Comparison of ENCODE assay signal across 11 mouse cellular contexts in the genomic region with DNA sequence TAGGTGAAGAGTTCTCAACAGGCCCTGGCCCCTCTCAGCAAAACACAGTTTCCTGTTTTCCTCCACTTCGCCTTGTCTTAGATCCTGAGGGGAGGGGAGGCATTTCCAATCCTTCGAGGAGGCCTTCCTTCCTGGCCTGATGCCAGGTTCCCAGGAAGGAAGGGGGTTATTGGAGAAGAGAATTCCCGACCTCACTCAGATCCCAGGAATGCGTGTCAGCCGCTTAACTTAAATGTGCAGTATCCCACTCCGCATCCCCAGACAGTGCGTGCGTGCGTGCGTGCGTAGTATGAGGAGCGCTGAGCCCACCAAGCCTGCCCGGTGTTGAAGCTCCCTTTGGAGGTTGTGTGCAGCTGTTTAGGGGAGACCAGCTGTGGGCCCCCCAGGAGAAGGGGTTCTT. TPM values are rescaled to one million over a fixed set of nuclear protein-coding genes. Genes with fewer than 3 reads are reported as not detected.
A peak's percentile ranks its signal among the peaks of the same experiment; 100 is the strongest.
DNase-seq lines count a peak whose midpoint lies in the region; ATAC-seq lines count a peak whose summit lies in the region.
"Had no signal": no experiment of that assay in that cellular context is flagged by ENCODE, and none has a peak within 500 bp of the region (broad histone marks: within the 10 kb centered on the region; RNA-seq: fewer than 3 reads in every experiment).

No protein-coding gene starts in this region.

- DNase-seq in hindbrain, embryonic 11.5 days (ENCODE audit: low spot score), result peak; percentile 24
- no peak for DNase-seq in midbrain, embryonic 10.5 days (ENCODE audit: low spot score)
- DNase-seq in Muller cell, postnatal 12 days (ENCODE audit: inconsistent ontology term), result no peak
- DNase-seq: thymus, adult 2 months had no signal

- 0 out of 2 replicates have a peak, but pooled peaks cover 2% of the 10 kb centered on the region for H3K4me1 ChIP-seq in hindbrain, embryonic 11.5 days (replicated peaks; ENCODE audit: control insufficient read depth, insufficient read depth, low read length)
- H3K4me1 ChIP-seq in hindbrain, embryonic 16.5 days (ENCODE audit: control insufficient read depth, insufficient read depth, low read depth, low read length), result peaks cover 16% of the 10 kb centered on the region
- peaks cover 19% of the 10 kb centered on the region for H3K4me1 ChIP-seq in midbrain, embryonic 12.5 days
- H3K4me1 ChIP-seq in midbrain, embryonic 10.5 days, result peaks cover 16% of the 10 kb centered on the region
- H3K4me1 ChIP-seq in embryonic facial prominence, embryonic 12.5 days, result peaks cover 28% of the 10 kb centered on the region
- H3K4me1 ChIP-seq in limb, embryonic 15.5 days, result peaks cover 23% of the 10 kb centered on the region

- no peak overlapping the region for H3K9ac ChIP-seq in hindbrain, embryonic 11.5 days (ENCODE audit: low read depth, low read length)
- no peak overlapping the region for H3K9ac ChIP-seq in hindbrain, embryonic 16.5 days (ENCODE audit: low read depth, low read length)
- no peak overlapping the region for H3K9ac ChIP-seq in midbrain, embryonic 12.5 days (replicated peaks)
- no peak overlapping the region for H3K9ac ChIP-seq in embryonic facial prominence, embryonic 12.5 days
- H3K9ac ChIP-seq in limb, embryonic 15.5 days, result no peak overlapping the region

- no peak overlapping the region for H3K4me2 ChIP-seq in hindbrain, embryonic 11.5 days (replicated peaks; ENCODE audit: low read depth, low read length)
- H3K4me2 ChIP-seq in hindbrain, embryonic 16.5 days (ENCODE audit: low read length), result no peak overlapping the region
- H3K4me2 ChIP-seq in midbrain, embryonic 12.5 days (replicated peaks), result no peak overlapping the region
- H3K4me2 ChIP-seq in embryonic facial prominence, embryonic 12.5 days (replicated peaks), result 0 out of 2 replicates have a peak overlapping the region, but pooled peaks have one; percentile 1
- H3K4me2 ChIP-seq in limb, embryonic 15.5 days, result no peak overlapping the region

- no peak overlapping the region for H3K27ac ChIP-seq in hindbrain, embryonic 11.5 days (ENCODE audit: low read depth, low read length)
- H3K27ac ChIP-seq in hindbrain, embryonic 16.5 days (ENCODE audit: low read depth, low read length), result no peak overlapping the region
- H3K27ac ChIP-seq in midbrain, embryonic 12.5 days (replicated peaks), result 0 out of 2 replicates have a peak overlapping the region, but pooled peaks have one; percentile 20
- H3K27ac ChIP-seq in midbrain, embryonic 10.5 days (replicated peaks), result no peak overlapping the region
- peak overlapping the region; percentile 37; the same call in 1 of the 2 replicates for H3K27ac ChIP-seq in embryonic facial prominence, embryonic 12.5 days
- H3K27ac ChIP-seq in limb, embryonic 15.5 days, result 0 out of 2 replicates have a peak overlapping the region, but pooled peaks have one; percentile 38
- H3K27ac ChIP-seq: macrophage had no signal

- H3K9me3 ChIP-seq in hindbrain, embryonic 11.5 days (ENCODE audit: control insufficient read depth, low read length), result no peaks in the 10 kb centered on the region
- H3K9me3 ChIP-seq in hindbrain, embryonic 16.5 days (ENCODE audit: control insufficient read depth, low read length), result no peaks in the 10 kb centered on the region
- no peaks in the 10 kb centered on the region for H3K9me3 ChIP-seq in midbrain, embryonic 12.5 days
- no peaks in the 10 kb centered on the region for H3K9me3 ChIP-seq in midbrain, embryonic 10.5 days (replicated peaks)
- no peaks in the 10 kb centered on the region for H3K9me3 ChIP-seq in embryonic facial prominence, embryonic 12.5 days
- no peaks in the 10 kb centered on the region for H3K9me3 ChIP-seq in limb, embryonic 15.5 days

- no peak for ATAC-seq in hindbrain, embryonic 11.5 days (ENCODE audit: low FRiP score)
- no peak for ATAC-seq in hindbrain, embryonic 16.5 days
- 0 out of 2 replicates have a peak, but pooled peaks have one; percentile 44 for ATAC-seq in midbrain, embryonic 12.5 days (ENCODE audit: low FRiP score, low read depth)
- peak; percentile 65; the same call in 1 of the 2 replicates for ATAC-seq in embryonic facial prominence, embryonic 12.5 days (ENCODE audit: insufficient number of reproducible peaks, insufficient read depth, low FRiP score, low TSS enrichment)
- ATAC-seq in limb, embryonic 15.5 days (ENCODE audit: insufficient number of reproducible peaks, low FRiP score, low TSS enrichment, low read depth), result no peak

- WGBS in hindbrain, embryonic 11.5 days, result 75% methylated on average over 13 of the region's 13 CpGs
- 43% methylated on average over 13 of the region's 13 CpGs for WGBS in hindbrain, embryonic 16.5 days
- 77% methylated on average over 13 of the region's 13 CpGs for WGBS in midbrain, embryonic 12.5 days
- 87% methylated on average over 13 of the region's 13 CpGs for WGBS in midbrain, embryonic 10.5 days
- 49% methylated on average over 13 of the region's 13 CpGs for WGBS in embryonic facial prominence, embryonic 12.5 days
- 48% methylated on average over 13 of the region's 13 CpGs for WGBS in limb, embryonic 15.5 days

- H3K27me3 ChIP-seq in hindbrain, embryonic 11.5 days (ENCODE audit: control insufficient read depth, insufficient read depth, low read length), result no peaks in the 10 kb centered on the region
- H3K27me3 ChIP-seq in hindbrain, embryonic 16.5 days (replicated peaks; ENCODE audit: control insufficient read depth, insufficient read depth, low read length), result no peaks in the 10 kb centered on the region
- H3K27me3 ChIP-seq in midbrain, embryonic 12.5 days, result no peaks in the 10 kb centered on the region
- H3K27me3 ChIP-seq in midbrain, embryonic 10.5 days (ENCODE audit: low read depth, poor library complexity, severe bottlenecking), result no peaks in the 10 kb centered on the region
- H3K27me3 ChIP-seq in embryonic facial prominence, embryonic 12.5 days, result no peaks in the 10 kb centered on the region
- no peaks in the 10 kb centered on the region for H3K27me3 ChIP-seq in limb, embryonic 15.5 days
- H3K27me3 ChIP-seq: Patski had no signal

- H3K4me3 ChIP-seq in hindbrain, embryonic 11.5 days (ENCODE audit: low read depth, low read length), result no peak overlapping the region
- no peak overlapping the region for H3K4me3 ChIP-seq in hindbrain, embryonic 16.5 days (ENCODE audit: low read length)
- H3K4me3 ChIP-seq in midbrain, embryonic 12.5 days, result no peak overlapping the region
- no peak overlapping the region for H3K4me3 ChIP-seq in midbrain, embryonic 10.5 days
- H3K4me3 ChIP-seq in embryonic facial prominence, embryonic 12.5 days, result no peak overlapping the region
- no peak overlapping the region for H3K4me3 ChIP-seq in limb, embryonic 15.5 days
- H3K4me3 ChIP-seq: erythroblast, embryonic 14.5 days had no signal

- H3K36me3 ChIP-seq in hindbrain, embryonic 11.5 days (ENCODE audit: control insufficient read depth, insufficient read depth, low read length), result no peaks in the 10 kb centered on the region
- H3K36me3 ChIP-seq in hindbrain, embryonic 16.5 days (ENCODE audit: control insufficient read depth, insufficient read depth, low read length), result no peaks in the 10 kb centered on the region
- peaks cover 16% of the 10 kb centered on the region; the same call in 1 of the 2 replicates for H3K36me3 ChIP-seq in midbrain, embryonic 12.5 days
- H3K36me3 ChIP-seq in midbrain, embryonic 10.5 days, result peaks cover 43% of the 10 kb centered on the region
- 0 out of 2 replicates have a peak, but pooled peaks cover 8% of the 10 kb centered on the region for H3K36me3 ChIP-seq in embryonic facial prominence, embryonic 12.5 days
- no peaks in the 10 kb centered on the region for H3K36me3 ChIP-seq in limb, embryonic 15.5 days

RNA-seq across cellular contexts. Expression of a gene that starts 44.9 kb away (rescaled TPM):
- 23.9 and 28.5 TPM in 2 replicates for polyA plus RNA-seq in hindbrain, embryonic 11.5 days (2014; fragmentation: Nextera tagmentation; extraction: Ambion mirVana)
- 65.2 and 71.2 TPM in 2 replicates for polyA plus RNA-seq in hindbrain, embryonic 16.5 days (2015; fragmentation: Nextera tagmentation; extraction: Ambion mirVana)
- 42.4 and 43.7 TPM in 2 replicates for polyA plus RNA-seq in midbrain, embryonic 12.5 days (2016; fragmentation: Nextera tagmentation; extraction: Ambion mirVana)
- polyA plus RNA-seq in midbrain, embryonic 10.5 days (2016; fragmentation: Nextera tagmentation; extraction: Ambion mirVana), result 43.4 and 43.7 TPM in 2 replicates
- 42.6 and 44.7 TPM in 2 replicates for polyA plus RNA-seq in embryonic facial prominence, embryonic 12.5 days (2016; fragmentation: Nextera tagmentation; extraction: Ambion mirVana)
- polyA plus RNA-seq in limb, embryonic 15.5 days (2015; fragmentation: Nextera tagmentation; extraction: Ambion mirVana), result 56.0 and 57.7 TPM in 2 replicates

Comparison
In these comparisons a context has a peak if more than half of its experiments do, and no peak if none do; other contexts are left out.
1. H3K27ac ChIP-seq: peak in midbrain, embryonic 12.5 days (single experiment), embryonic facial prominence, embryonic 12.5 days (single experiment) and limb, embryonic 15.5 days (single experiment); none in hindbrain, embryonic 11.5 days (single experiment), hindbrain, embryonic 16.5 days (single experiment) and midbrain, embryonic 10.5 days (single experiment).
2. ATAC-seq: peak in midbrain, embryonic 12.5 days (single experiment) and embryonic facial prominence, embryonic 12.5 days (single experiment); none in hindbrain, embryonic 11.5 days (single experiment), hindbrain, embryonic 16.5 days (single experiment) and limb, embryonic 15.5 days (single experiment).